In the genomic region with DNA sequence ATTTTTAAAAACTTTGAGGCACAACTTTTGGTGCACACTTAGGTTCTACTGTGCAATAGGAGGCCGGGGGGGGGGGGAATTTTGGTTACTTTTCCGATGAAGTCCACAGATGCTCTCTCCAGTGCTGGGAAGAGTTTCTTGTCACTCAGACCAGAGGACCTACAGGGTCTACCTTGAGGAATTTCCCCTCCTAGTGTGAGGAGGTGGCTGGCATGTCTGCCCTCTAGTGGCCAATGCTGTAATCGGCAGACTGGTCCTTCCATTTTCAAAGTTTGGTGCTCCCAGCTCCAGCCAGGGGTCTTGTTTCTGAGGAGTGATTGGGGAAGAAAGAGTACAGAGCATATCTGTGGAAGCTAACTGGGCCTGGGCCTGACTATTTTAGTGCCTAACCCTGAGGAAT, we compare ENCODE assay signal across 8 mouse cellular contexts.
DNase-seq lines count a peak whose midpoint lies in the region; ATAC-seq lines count a peak whose summit lies in the region.

No protein-coding gene starts in this region.

- 17% methylated on average over 3 of the region's 3 CpGs for WGBS in midbrain, embryonic 13.5 days

- intact Hi-C loops in heart, postnatal 14 days (cut with DNase I) = no loop called here

- no peaks in the 10 kb centered on the region for H3K36me3 ChIP-seq in midbrain, embryonic 13.5 days

- no peaks in the 10 kb centered on the region for H3K9me3 ChIP-seq in midbrain, embryonic 13.5 days

- DNase-seq in heart, postnatal 14 days = peak; percentile 25 to 45
- no peak for DNase-seq in heart, adult 8-10 months (ENCODE audit: low spot score)
- DNase-seq in urinary bladder, postnatal 14 days (ENCODE audit: low spot score) = peak; percentile 10
- no peak for DNase-seq in urinary bladder, postnatal 10 days (ENCODE audit: low spot score)
- DNase-seq in cerebellum, adult 9-11 months = peak; percentile 24
- peak; percentile 16 for DNase-seq in hindlimb bud, embryonic 11.5 days (ENCODE audit: extremely low spot score, low read depth, low spot score)
- DNase-seq in yolk sac, embryonic 10.5 days (ENCODE audit: low spot score) = peak; percentile 6

- peak; percentile 74; the same call in 1 of the 2 replicates for ATAC-seq in midbrain, embryonic 13.5 days

- no peak overlapping the region for H3K27ac ChIP-seq in midbrain, embryonic 13.5 days

- no peak overlapping the region for H3K4me3 ChIP-seq in midbrain, embryonic 13.5 days (replicated peaks)

- no peak overlapping the region for H3K9ac ChIP-seq in midbrain, embryonic 13.5 days (replicated peaks)

- no peaks in the 10 kb centered on the region for H3K4me1 ChIP-seq in midbrain, embryonic 13.5 days (replicated peaks)

- no peak overlapping the region for H3K4me2 ChIP-seq in midbrain, embryonic 13.5 days (replicated peaks)

- H3K27me3 ChIP-seq in midbrain, embryonic 13.5 days = no peaks in the 10 kb centered on the region

Comparison
In these comparisons a context has a peak if more than half of its experiments do, and no peak if none do; other contexts are left out.
1. DNase-seq: peak in heart, postnatal 14 days (2 of 2), urinary bladder, postnatal 14 days (single experiment), cerebellum, adult 9-11 months (single experiment), hindlimb bud, embryonic 11.5 days (single experiment) and yolk sac, embryonic 10.5 days (single experiment); none in heart, adult 8-10 months (single experiment) and urinary bladder, postnatal 10 days (single experiment).